Mouse (Mus musculus): Measurements from ENCODE around the gene Hand2. TPM values are rescaled to one million over a fixed set of nuclear protein-coding genes. Genes with fewer than 3 reads are reported as not detected.

Hand2 gene
- polyA plus RNA-seq, 1 experiment from 2014 or later, result 0.58 TPM

- Histone ChIP-seq H3K27me3 (ENCODE audit: control insufficient read depth, insufficient read depth, low read depth, low read length) (peaks cover 77% of the 10 kb centered on the region), H3K9me3 (replicated peaks; ENCODE audit: control insufficient read depth, low read length) (no peaks in the 10 kb centered on the region), H3K27ac (ENCODE audit: low read length) (no peak overlapping the region), H3K4me2 (ENCODE audit: low read depth, low read length) (no peak overlapping the region), H3K4me1 (ENCODE audit: control insufficient read depth, low read depth, low read length) (no peaks in the 10 kb centered on the region), H3K4me3 (ENCODE audit: low read depth, low read length) (no peak overlapping the region), H3K9ac (ENCODE audit: low read depth, low read length) (no peak overlapping the region), H3K36me3 (ENCODE audit: control insufficient read depth, insufficient read depth) (no peaks in the 10 kb centered on the region)
- 22% methylated on average over 14 of the region's 14 CpGs for WGBS (ENCODE audit: insufficient replicate concordance)
- ATAC-seq (ENCODE audit: low read depth), result no peak
Measured at GRCm38 (mm10) chr8:57339711-57340650, 19.2 kb downstream of the Hand2 start.

- H3K27me3 ChIP-seq (ENCODE audit: control insufficient read depth, insufficient read depth, low read depth, low read length), result peaks cover 76% of the 10 kb centered on the region
- WGBS (ENCODE audit: insufficient replicate concordance), result 3% methylated on average over 41 of the region's 41 CpGs
- no peak overlapping the region for H3K9ac ChIP-seq (ENCODE audit: low read depth, low read length)
- H3K27ac ChIP-seq (ENCODE audit: low read length), result no peak overlapping the region
- H3K36me3 ChIP-seq (ENCODE audit: control insufficient read depth, insufficient read depth), result no peaks in the 10 kb centered on the region
- no peaks in the 10 kb centered on the region for H3K4me1 ChIP-seq (ENCODE audit: control insufficient read depth, low read depth, low read length)
- no peak overlapping the region for H3K4me3 ChIP-seq (ENCODE audit: low read depth, low read length)
- no peak for ATAC-seq (ENCODE audit: low read depth)
- H3K4me2 ChIP-seq (ENCODE audit: low read depth, low read length), result no peak overlapping the region
- no peaks in the 10 kb centered on the region for H3K9me3 ChIP-seq (replicated peaks; ENCODE audit: control insufficient read depth, low read length)
Measured at GRCm38 (mm10) chr8:57340840-57341540, 20.2 kb downstream of the Hand2 start.

GRCm38 (mm10) chr8:57341541-57341840 lies 20.7 kb downstream of the Hand2 start:
- H3K4me1 ChIP-seq (ENCODE audit: control insufficient read depth, low read depth, low read length), result no peaks in the 10 kb centered on the region
- no peaks in the 10 kb centered on the region for H3K9me3 ChIP-seq (replicated peaks; ENCODE audit: control insufficient read depth, low read length)
- no peak for ATAC-seq (ENCODE audit: low read depth)
- no peak overlapping the region for H3K4me2 ChIP-seq (ENCODE audit: low read depth, low read length)
- no peaks in the 10 kb centered on the region for H3K36me3 ChIP-seq (ENCODE audit: control insufficient read depth, insufficient read depth)
- 8% methylated on average over 6 of the region's 6 CpGs for WGBS (ENCODE audit: insufficient replicate concordance)
- H3K27ac ChIP-seq (ENCODE audit: low read length), result no peak overlapping the region
- H3K9ac ChIP-seq (ENCODE audit: low read depth, low read length), result no peak overlapping the region
- H3K4me3 ChIP-seq (ENCODE audit: low read depth, low read length), result no peak overlapping the region
- H3K27me3 ChIP-seq (ENCODE audit: control insufficient read depth, insufficient read depth, low read depth, low read length), result peaks cover 76% of the 10 kb centered on the region

GRCm38 (mm10) chr8:57342386-57343090 lies 21.8 kb downstream of the Hand2 start:
- ATAC-seq (ENCODE audit: low read depth), result no peak
- peaks cover 79% of the 10 kb centered on the region for H3K27me3 ChIP-seq (ENCODE audit: control insufficient read depth, insufficient read depth, low read depth, low read length)
- H3K4me2 ChIP-seq (ENCODE audit: low read depth, low read length), result no peak overlapping the region
- no peaks in the 10 kb centered on the region for H3K36me3 ChIP-seq (ENCODE audit: control insufficient read depth, insufficient read depth)
- H3K4me3 ChIP-seq (ENCODE audit: low read depth, low read length), result no peak overlapping the region
- no peaks in the 10 kb centered on the region for H3K9me3 ChIP-seq (replicated peaks; ENCODE audit: control insufficient read depth, low read length)
- WGBS (ENCODE audit: insufficient replicate concordance), result 18% methylated on average over 12 of the region's 12 CpGs
- H3K4me1 ChIP-seq (ENCODE audit: control insufficient read depth, low read depth, low read length), result no peaks in the 10 kb centered on the region
- H3K27ac ChIP-seq (ENCODE audit: low read length), result no peak overlapping the region
- no peak overlapping the region for H3K9ac ChIP-seq (ENCODE audit: low read depth, low read length)

- Histone ChIP-seq H3K4me3 (ENCODE audit: low read depth, low read length) (no peak overlapping the region), H3K9me3 (replicated peaks; ENCODE audit: control insufficient read depth, low read length) (no peaks in the 10 kb centered on the region), H3K4me2 (ENCODE audit: low read depth, low read length) (no peak overlapping the region), H3K36me3 (ENCODE audit: control insufficient read depth, insufficient read depth) (no peaks in the 10 kb centered on the region), H3K9ac (ENCODE audit: low read depth, low read length) (no peak overlapping the region), H3K27ac (ENCODE audit: low read length) (no peak overlapping the region), H3K4me1 (ENCODE audit: control insufficient read depth, low read depth, low read length) (no peaks in the 10 kb centered on the region), H3K27me3 (ENCODE audit: control insufficient read depth, insufficient read depth, low read depth, low read length) (peaks cover 89% of the 10 kb centered on the region)
- no peak for ATAC-seq (ENCODE audit: low read depth)
- 14% methylated on average over 6 of the region's 6 CpGs for WGBS (ENCODE audit: insufficient replicate concordance)
Measured at GRCm38 (mm10) chr8:57343731-57344315, 23.0 kb downstream of the Hand2 start.

- Histone ChIP-seq H3K36me3 (ENCODE audit: control insufficient read depth, insufficient read depth) (no peaks in the 10 kb centered on the region), H3K9ac (ENCODE audit: low read depth, low read length) (no peak overlapping the region), H3K4me2 (ENCODE audit: low read depth, low read length) (no peak overlapping the region), H3K4me1 (ENCODE audit: control insufficient read depth, low read depth, low read length) (no peaks in the 10 kb centered on the region), H3K9me3 (replicated peaks; ENCODE audit: control insufficient read depth, low read length) (no peaks in the 10 kb centered on the region), H3K27me3 (ENCODE audit: control insufficient read depth, insufficient read depth, low read depth, low read length) (peaks cover 89% of the 10 kb centered on the region), H3K4me3 (ENCODE audit: low read depth, low read length) (no peak overlapping the region), H3K27ac (ENCODE audit: low read length) (no peak overlapping the region)
- no peak for ATAC-seq (ENCODE audit: low read depth)
- 5% methylated on average over 23 of the region's 23 CpGs for WGBS (ENCODE audit: insufficient replicate concordance)
Measured at GRCm38 (mm10) chr8:57344956-57345870, 24.4 kb downstream of the Hand2 start.

- Histone ChIP-seq H3K4me3 (ENCODE audit: low read depth, low read length) (no peak overlapping the region), H3K9me3 (replicated peaks; ENCODE audit: control insufficient read depth, low read length) (no peaks in the 10 kb centered on the region), H3K4me2 (ENCODE audit: low read depth, low read length) (no peak overlapping the region), H3K36me3 (ENCODE audit: control insufficient read depth, insufficient read depth) (no peaks in the 10 kb centered on the region), H3K27me3 (ENCODE audit: control insufficient read depth, insufficient read depth, low read depth, low read length) (peaks cover 81% of the 10 kb centered on the region), H3K9ac (ENCODE audit: low read depth, low read length) (no peak overlapping the region), H3K4me1 (ENCODE audit: control insufficient read depth, low read depth, low read length) (no peaks in the 10 kb centered on the region), H3K27ac (ENCODE audit: low read length) (no peak overlapping the region)
- 26% methylated on average over 7 of the region's 7 CpGs for WGBS (ENCODE audit: insufficient replicate concordance)
- no peak for ATAC-seq (ENCODE audit: low read depth)
Measured at GRCm38 (mm10) chr8:57346371-57346770, 25.6 kb downstream of the Hand2 start.

- peaks cover 73% of the 10 kb centered on the region for H3K27me3 ChIP-seq (ENCODE audit: control insufficient read depth, insufficient read depth, low read depth, low read length)
- H3K36me3 ChIP-seq (ENCODE audit: control insufficient read depth, insufficient read depth), result no peaks in the 10 kb centered on the region
- H3K4me2 ChIP-seq (ENCODE audit: low read depth, low read length), result no peak overlapping the region
- 28% methylated on average over 5 of the region's 5 CpGs for WGBS (ENCODE audit: insufficient replicate concordance)
- no peak for ATAC-seq (ENCODE audit: low read depth)
- no peak overlapping the region for H3K9ac ChIP-seq (ENCODE audit: low read depth, low read length)
- no peak overlapping the region for H3K4me3 ChIP-seq (ENCODE audit: low read depth, low read length)
- no peaks in the 10 kb centered on the region for H3K4me1 ChIP-seq (ENCODE audit: control insufficient read depth, low read depth, low read length)
- no peak overlapping the region for H3K27ac ChIP-seq (ENCODE audit: low read length)
- H3K9me3 ChIP-seq (replicated peaks; ENCODE audit: control insufficient read depth, low read length), result no peaks in the 10 kb centered on the region
Measured at GRCm38 (mm10) chr8:57347141-57347540, 26.4 kb downstream of the Hand2 start.
